In the genomic region with DNA sequence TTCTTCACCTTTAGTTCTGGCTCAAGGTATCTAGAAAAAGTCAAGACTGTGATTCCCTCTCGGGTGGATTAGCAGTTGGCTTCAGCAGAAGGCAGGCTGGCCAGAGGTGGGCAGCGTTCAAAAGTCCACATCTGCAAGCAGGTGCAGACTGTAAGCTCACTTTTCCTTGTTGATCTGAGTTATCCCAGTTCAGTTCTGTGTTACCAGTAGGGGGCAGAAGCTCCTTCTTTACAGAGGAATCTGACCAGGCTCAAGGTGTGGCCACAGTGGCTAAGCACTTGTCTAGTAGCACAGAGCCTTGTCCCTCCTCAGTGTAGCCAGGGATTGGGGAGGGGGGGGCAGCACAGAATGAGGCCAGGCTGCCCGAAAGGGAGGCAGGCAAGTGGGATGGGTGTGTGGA, we compare ENCODE assay signal across 10 mouse cellular contexts. TPM values are rescaled to one million over a fixed set of nuclear protein-coding genes. Genes with fewer than 3 reads are reported as not detected.
A peak's percentile ranks its signal among the peaks of the same experiment; 100 is the strongest.
DNase-seq lines count a peak whose midpoint lies in the region; ATAC-seq and TF ChIP-seq lines count a peak whose summit lies in the region.
"Had no signal": no experiment of that assay in that cellular context is flagged by ENCODE, and none has a peak within 500 bp of the region (broad histone marks: within the 10 kb centered on the region; RNA-seq: fewer than 3 reads in every experiment).

No protein-coding gene starts in this region.

- peaks cover 13% of the 10 kb centered on the region for H3K4me1 ChIP-seq in liver, embryonic 11.5 days (replicated peaks; ENCODE audit: control insufficient read depth, insufficient read depth, low read length)
- no peaks in the 10 kb centered on the region for H3K4me1 ChIP-seq in hindbrain, embryonic 14.5 days (replicated peaks; ENCODE audit: control insufficient read depth, insufficient read depth, low read length)
- H3K4me1 ChIP-seq in forebrain, embryonic 13.5 days = no peaks in the 10 kb centered on the region

- peaks cover 78% of the 10 kb centered on the region for H3K36me3 ChIP-seq in liver, embryonic 11.5 days (ENCODE audit: control insufficient read depth, insufficient read depth, low read length)
- H3K36me3 ChIP-seq in hindbrain, embryonic 14.5 days (replicated peaks; ENCODE audit: control insufficient read depth, insufficient read depth) = peaks cover 97% of the 10 kb centered on the region
- H3K36me3 ChIP-seq in forebrain, embryonic 13.5 days (ENCODE audit: poor library complexity, severe bottlenecking) = peaks cover 94% of the 10 kb centered on the region

- no peak overlapping the region for H3K27ac ChIP-seq in liver, embryonic 11.5 days (ENCODE audit: low read depth, low read length)
- no peak overlapping the region for H3K27ac ChIP-seq in hindbrain, embryonic 14.5 days
- H3K27ac ChIP-seq in left cerebral cortex, adult 2 months = no peak overlapping the region
- H3K27ac ChIP-seq in forebrain, embryonic 13.5 days = no peak overlapping the region

- intact Hi-C loops in left cerebral cortex, adult 2 months (cut with DNase I) = no loop called here

- H3K4me3 ChIP-seq in liver, embryonic 11.5 days (ENCODE audit: low read depth, low read length) = no peak overlapping the region
- H3K4me3 ChIP-seq in hindbrain, embryonic 14.5 days (replicated peaks; ENCODE audit: low read length) = no peak overlapping the region
- H3K4me3 ChIP-seq in left cerebral cortex, adult 2 months = no peak overlapping the region
- H3K4me3 ChIP-seq in forebrain, embryonic 13.5 days = no peak overlapping the region
- H3K4me3 ChIP-seq: erythroblast, embryonic 14.5 days; megakaryocyte, embryonic 14.5 days had no signal

- 63% methylated on average over 3 of the region's 3 CpGs for WGBS in liver, embryonic 11.5 days
- 71% methylated on average over 3 of the region's 3 CpGs for WGBS in hindbrain, embryonic 14.5 days
- WGBS in forebrain, embryonic 13.5 days = 67% methylated on average over 3 of the region's 3 CpGs

- peak; percentile 45 for DNase-seq in liver
- DNase-seq in liver, embryonic 11.5 days (ENCODE audit: low spot score) = no peak
- peak; percentile 40 for DNase-seq in Muller cell, postnatal 12 days (ENCODE audit: inconsistent ontology term)
- peak; percentile 89 for DNase-seq in cerebellum, adult 9-10 months
- DNase-seq in hindbrain, embryonic 14.5 days (ENCODE audit: low spot score) = peak; percentile 62
- DNase-seq in left cerebral cortex, adult 2 months (ENCODE audit: extremely low spot score in 1 of 2, low spot score in 2 of 2) = peak; percentile 47 to 55

- H3K4me2 ChIP-seq in liver, embryonic 11.5 days = no peak overlapping the region
- H3K4me2 ChIP-seq in hindbrain, embryonic 14.5 days (replicated peaks) = no peak overlapping the region
- H3K4me2 ChIP-seq in forebrain, embryonic 13.5 days = no peak overlapping the region

- H3K9me3 ChIP-seq in liver, embryonic 11.5 days (ENCODE audit: control insufficient read depth, low read length) = no peaks in the 10 kb centered on the region
- H3K9me3 ChIP-seq in hindbrain, embryonic 14.5 days (ENCODE audit: control insufficient read depth, low read length) = no peaks in the 10 kb centered on the region
- H3K9me3 ChIP-seq in forebrain, embryonic 13.5 days (replicated peaks) = no peaks in the 10 kb centered on the region
- H3K9me3 ChIP-seq: megakaryocyte, embryonic 14.5 days had no signal

- H3K27me3 ChIP-seq in liver, embryonic 11.5 days (replicated peaks; ENCODE audit: control insufficient read depth, insufficient read depth, low read length) = no peaks in the 10 kb centered on the region
- H3K27me3 ChIP-seq in hindbrain, embryonic 14.5 days (ENCODE audit: control insufficient read depth, insufficient read depth, low read length) = no peaks in the 10 kb centered on the region
- no peaks in the 10 kb centered on the region for H3K27me3 ChIP-seq in forebrain, embryonic 13.5 days
- H3K27me3 ChIP-seq: megakaryocyte, embryonic 14.5 days had no signal

- peak; percentile 74 for TF ChIP-seq CTCF in left cerebral cortex, adult 2 months (IDR thresholded peaks at IDR 0.05)

- no peak overlapping the region for H3K9ac ChIP-seq in liver, embryonic 11.5 days (ENCODE audit: low read depth, low read length)
- H3K9ac ChIP-seq in hindbrain, embryonic 14.5 days = no peak overlapping the region
- no peak overlapping the region for H3K9ac ChIP-seq in forebrain, embryonic 13.5 days

- no peak for ATAC-seq in liver, embryonic 11.5 days (replicated peaks; ENCODE audit: low FRiP score)
- no peak for ATAC-seq in hindbrain, embryonic 14.5 days (ENCODE audit: low FRiP score)
- ATAC-seq in neutrophil, adult 5-6 weeks (ENCODE audit: extremely low read depth, insufficient number of reproducible peaks, low FRiP score, poor library complexity, severe bottlenecking) = peak; percentile 49
- no peak for ATAC-seq in forebrain, embryonic 13.5 days

RNA-seq across cellular contexts. Expression of gene Sh2b3, which starts 22.4 kb away (rescaled TPM):
- 14.7 and 15.7 TPM in 2 replicates for polyA plus RNA-seq in liver, embryonic 11.5 days (2014; fragmentation: Nextera tagmentation; extraction: Ambion mirVana)
- polyA plus RNA-seq in hindbrain, embryonic 14.5 days (2014; fragmentation: Nextera tagmentation; extraction: Ambion mirVana) = 8.8 and 9.1 TPM in 2 replicates
- total RNA-seq in left cerebral cortex, adult 2 months (2021) = 10 to 100 TPM; 21.2 to 27.5 TPM
- 77.7 and 81.7 TPM in 2 replicates for total RNA-seq in neutrophil, adult 5-6 weeks (2017)
- polyA plus RNA-seq in forebrain, embryonic 13.5 days (2015; fragmentation: Nextera tagmentation; extraction: Ambion mirVana) = 4.7 and 4.8 TPM in 2 replicates

RNA-seq across cellular contexts. Expression of gene Pheta1, which starts 33.7 kb away (rescaled TPM):
- 12.1 and 13.7 TPM in 2 replicates for polyA plus RNA-seq in liver, embryonic 11.5 days (2014; fragmentation: Nextera tagmentation; extraction: Ambion mirVana)
- polyA plus RNA-seq in hindbrain, embryonic 14.5 days (2014; fragmentation: Nextera tagmentation; extraction: Ambion mirVana) = 28.7 and 32.3 TPM in 2 replicates
- total RNA-seq in left cerebral cortex, adult 2 months (2021) = 10 to 100 TPM in 1 of 2 experiments, 1 to 10 TPM in 1; 8.9 to 10.5 TPM
- 1.1 and 1.5 TPM in 2 replicates for total RNA-seq in neutrophil, adult 5-6 weeks (2017)
- 46.8 and 50.7 TPM in 2 replicates for polyA plus RNA-seq in forebrain, embryonic 13.5 days (2015; fragmentation: Nextera tagmentation; extraction: Ambion mirVana)
